Mouse (Mus musculus) urinary bladder, postnatal 36 days (tissue): ENCODE measurements around the gene Tcta.
"Not testable (repeated sequence)": the region's sequence is repeated elsewhere in the genome, so short reads cannot be mapped to it uniquely, and the experiment has no call there.

Source experiments
- DNase-seq, 2 experiments: peaks; one replicate each; pipeline ENCODE4 v3.0.0; 2022; ENCODE audit warnings: low spot score in 2 of 2, mixed read lengths in 1 of 2

The Tcta gene

GRCm38 (mm10) chr9:108317572-108317971 is 11.6 kb upstream of the Tcta start:
- no peak for DNase-seq

DNA sequence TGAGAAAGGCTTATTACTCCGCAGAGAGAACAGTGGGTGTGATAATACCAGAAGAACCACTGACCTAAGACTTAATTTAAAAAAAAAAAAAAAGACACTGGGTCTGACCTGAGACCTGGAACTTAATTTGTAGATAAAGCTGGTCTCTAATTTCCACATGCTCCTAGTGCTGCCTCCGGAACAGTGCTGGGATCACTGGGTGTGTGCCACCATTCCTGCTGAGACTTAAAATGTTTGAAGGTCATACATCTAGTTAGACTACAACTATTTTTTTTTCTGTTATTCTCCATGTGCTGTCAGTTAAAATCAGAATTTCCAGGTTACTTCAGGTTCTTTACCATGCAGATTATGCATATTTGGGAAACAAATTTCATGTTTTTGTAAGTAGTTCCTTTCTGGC is 2.2 kb upstream of the Tcta start:
- no peak for DNase-seq

- no peak for DNase-seq
Observed at GRCm38 (mm10) chr9:108307021-108307807, 1.3 kb upstream of the Tcta start.

DNA sequence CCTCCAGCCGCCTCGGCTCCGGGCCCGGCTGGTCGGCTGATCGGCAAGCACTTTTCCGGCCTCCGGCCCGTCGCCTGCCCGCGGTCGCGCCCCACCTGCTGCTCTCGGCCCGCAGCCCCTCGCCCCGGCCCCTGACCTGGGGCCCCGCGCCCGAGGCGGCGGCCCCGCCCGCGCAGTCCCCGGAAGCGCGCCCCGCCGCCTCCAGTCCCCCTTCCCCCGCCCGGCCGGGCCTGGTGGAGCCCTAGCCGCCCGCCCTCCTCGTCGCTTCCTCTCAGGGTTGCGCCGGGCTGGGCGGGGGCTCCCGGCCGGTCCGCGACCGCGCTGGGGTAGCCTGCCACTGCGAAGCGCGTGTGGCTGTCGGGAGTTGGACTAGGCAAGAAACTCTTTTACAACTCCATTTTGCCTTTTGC is 616 bp upstream of the Tcta start:
- peak; percentile 65 to 80 for DNase-seq

DNA sequence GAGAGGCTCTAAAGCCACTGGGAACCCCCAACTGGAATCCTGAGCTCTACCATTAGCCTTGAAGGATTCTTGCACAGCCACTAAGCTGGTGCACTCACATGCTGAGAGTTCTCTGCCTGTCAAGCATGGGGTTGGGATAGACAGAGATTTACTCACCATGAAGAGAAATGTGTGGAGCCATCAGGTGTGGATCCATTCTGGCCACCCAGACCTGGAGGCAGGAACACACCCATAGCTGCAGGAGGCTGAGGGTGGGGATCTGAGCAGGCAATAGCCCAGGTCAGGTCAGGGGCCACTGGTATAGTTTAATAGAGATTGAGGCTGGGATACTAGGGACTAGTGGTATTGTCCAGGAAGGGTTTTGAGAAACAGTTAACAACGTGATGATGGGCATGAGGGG is 790 bp downstream of the Tcta start:
- DNase-seq, result no peak

DNA sequence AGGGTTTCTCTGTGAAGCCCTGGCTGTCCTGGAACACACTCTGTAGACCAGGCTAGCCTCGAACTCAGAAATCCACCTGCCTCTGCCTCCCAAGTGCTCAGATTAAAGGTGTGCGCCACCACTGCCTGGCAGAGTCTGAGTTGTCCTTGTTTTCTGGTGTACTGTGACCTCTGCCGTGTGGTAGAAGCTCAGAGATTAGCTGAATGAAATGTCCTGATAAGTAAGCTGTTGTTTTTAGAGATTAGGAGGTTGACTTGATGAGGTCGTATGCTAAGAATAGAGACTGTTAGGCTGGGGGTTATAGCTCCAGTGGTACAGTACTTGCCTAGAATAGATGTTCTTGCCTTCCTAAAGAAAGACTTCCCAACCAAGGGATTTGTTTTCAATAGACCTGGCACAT is 1.2 kb downstream of the Tcta start:
- no peak for DNase-seq

- peak; percentile 35 to 39 for DNase-seq
Observed at GRCm38 (mm10) chr9:108301853-108302252, 4.1 kb downstream of the Tcta start.

DNA sequence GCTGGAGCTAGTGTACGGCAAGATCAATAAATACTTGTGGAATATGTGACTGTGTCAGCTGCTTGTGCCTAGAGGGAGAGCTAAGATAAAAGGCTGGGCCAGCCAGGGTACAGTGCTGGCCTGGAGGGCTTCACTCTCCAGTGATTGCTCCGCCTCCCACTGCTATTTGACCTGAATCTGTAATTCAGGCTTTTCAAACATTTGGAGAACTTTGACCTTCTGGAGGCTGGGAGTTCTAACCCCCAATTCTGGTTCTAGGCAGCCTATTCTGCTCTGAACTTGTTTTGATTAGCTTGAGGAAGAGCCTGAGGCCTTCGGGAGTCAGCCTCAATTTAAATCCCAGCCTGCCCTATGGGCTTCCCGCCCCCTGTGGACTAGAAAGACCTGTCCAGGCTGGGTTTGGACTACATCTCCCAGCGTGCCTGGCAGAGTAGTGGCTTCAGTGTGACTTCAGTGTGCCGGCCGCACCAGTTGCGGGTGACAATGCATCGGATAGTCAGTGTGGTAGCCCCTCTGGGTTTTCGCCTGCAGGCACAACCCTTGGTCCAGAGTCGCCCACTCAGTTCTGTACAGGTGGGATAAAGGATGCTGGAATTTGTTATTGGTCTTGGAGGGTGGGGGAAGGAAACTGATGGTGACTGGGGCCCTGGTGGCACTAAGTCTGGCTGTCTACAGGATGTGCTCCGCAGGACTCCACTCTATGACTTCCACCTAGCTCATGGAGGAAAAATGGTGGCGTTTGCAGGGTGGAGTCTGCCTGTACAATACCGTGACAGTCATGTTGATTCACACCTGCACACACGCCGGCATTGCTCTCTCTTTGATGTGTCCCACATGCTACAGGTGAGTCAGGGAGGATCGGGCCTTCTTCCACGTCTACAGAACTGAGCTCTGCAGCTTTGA is 9.3 kb downstream of the Tcta start, which contains the start of gene Amt:
Gene Amt, plus strand, starts transcription at position 401 of the 903 bp plus-strand sequence.
- DNase-seq, result peak; percentile 51 to 56

DNA sequence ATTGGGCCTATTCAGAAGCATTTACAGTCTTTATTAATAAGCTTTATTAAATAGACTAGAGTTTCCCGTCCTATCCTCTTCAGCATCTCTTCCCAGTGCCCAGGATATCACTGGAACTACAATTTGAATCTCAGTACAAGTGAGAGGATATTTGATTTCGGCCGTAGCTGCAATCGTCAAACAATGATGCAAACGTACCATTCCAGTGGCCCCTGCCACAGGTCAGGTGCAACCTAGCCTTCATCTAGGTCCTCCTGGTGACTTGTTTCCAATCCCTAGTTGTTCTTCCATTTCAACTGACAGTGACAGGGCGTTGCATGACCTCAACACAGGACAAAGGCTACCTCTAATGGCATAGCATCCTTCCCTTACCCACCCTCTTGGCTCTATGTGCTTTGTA is 15.2 kb downstream of the Tcta start:
- no peak for DNase-seq

GRCm38 (mm10) chr9:108290016-108290750 is 15.8 kb downstream of the Tcta start, which contains the start of gene Nicn1:
TSS of gene Nicn1 (plus strand) at chr9:108290429.
- peak; percentile 84 to 90 for DNase-seq

DNA sequence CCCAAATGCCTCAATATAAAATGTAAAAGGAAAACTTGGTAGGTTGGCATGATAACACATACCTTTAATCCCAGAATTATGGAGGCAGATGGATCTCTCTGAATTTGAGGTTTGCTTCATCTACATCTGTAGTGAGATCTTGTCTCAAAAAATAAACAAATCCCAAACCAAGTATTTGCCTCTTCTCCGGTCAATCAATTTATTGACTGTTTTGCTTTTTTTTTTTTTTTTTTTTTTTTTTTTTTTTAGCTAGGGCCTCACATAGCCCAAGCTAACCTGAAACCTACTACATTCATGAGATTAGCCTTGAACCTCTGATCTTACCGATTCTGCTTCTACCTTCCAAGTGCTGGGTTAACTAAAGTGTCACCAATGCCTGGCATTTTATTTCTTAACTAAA is 16.6 kb downstream of the Tcta start:
- DNase-seq, result no peak

DNA sequence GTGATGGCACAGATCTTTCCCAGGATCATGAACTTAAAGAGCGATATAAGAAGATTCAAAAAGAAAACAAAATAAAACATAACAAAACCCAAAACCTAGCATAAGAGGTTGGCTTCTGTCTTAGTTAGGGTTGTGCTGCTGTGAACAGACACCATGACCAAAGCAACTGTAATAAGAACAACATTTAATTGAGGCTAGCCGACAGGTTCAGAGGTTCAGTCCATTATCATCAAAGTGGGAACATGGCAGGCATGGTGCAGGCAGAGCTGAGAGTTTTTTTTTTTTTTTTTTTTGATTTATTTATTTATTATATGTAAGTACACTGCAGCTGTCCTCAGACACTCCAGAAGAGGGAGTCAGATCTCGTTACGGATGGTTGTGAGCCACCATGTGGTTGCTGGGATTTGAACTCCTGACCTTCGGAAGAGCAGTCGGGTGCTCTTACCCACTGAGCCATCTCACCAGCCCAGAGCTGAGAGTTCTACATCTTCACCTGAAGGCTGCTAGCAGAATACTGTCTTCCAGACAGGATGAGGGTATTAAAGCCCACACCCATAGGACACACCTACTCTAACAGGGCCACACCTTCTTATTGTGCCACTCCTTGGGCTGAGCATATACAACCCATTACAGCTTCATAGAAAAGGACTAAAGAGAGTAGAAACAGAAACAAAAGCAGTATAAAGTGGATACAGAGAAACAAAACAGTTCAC is 18.3 kb downstream of the Tcta start:
- DNase-seq, result not testable (repeated sequence)

DNA sequence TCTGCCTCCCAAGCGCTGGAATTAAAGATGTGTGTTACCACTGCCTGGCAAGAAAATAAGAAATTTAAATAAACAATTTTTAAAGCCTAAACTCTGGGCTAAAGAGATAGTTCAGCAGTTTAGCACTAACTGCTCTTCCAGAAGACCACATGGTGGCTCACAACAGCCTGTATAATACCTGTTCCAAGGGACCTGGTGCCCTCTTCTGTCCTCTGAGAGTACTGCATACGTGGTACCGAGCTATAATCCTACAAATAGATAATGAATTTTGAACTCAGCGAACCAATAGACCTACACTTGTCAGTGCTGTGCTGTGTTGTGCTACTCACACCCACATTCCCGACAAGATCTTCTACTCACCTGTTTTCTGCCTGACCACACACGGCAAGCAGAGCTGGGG is 21.6 kb downstream of the Tcta start:
- peak in 1 of 2 experiments; percentile 67 for DNase-seq

DNA sequence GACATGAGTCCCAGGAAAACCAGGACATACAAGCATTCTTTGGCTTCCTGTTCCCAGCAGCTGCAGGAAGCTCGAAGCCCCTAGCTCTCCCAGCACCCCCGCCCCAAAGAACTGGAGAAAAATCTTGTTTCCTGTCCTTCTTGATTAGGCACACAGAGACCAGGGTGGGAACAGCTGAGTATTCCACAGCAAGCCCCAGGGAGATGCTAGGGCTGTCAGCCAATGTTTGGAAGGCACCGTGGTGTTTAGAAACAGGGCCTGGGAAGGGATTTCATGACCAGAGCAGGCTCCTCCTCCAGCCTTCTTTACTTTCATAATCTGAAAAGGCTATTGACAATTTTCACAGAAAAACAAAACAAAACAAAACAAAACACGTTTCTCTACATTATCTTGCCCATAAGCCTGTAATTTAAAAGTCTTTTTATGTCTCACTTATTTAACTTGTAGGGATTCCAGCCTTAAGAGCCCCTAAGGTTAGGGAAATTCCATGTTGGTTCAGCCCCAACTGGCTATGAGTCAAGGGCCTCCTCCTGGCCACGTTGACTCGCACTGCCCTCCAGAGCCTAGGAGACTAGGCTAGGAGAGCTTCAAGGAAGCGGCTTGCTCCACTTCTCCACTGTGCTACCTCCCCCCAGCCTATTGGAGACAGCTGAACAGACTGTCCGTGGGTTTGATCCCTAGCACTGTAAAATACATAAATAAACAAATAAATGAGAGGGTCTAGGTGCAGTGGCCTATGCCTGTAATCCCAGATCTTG is 25.7 kb downstream of the Tcta start:
- peak in 1 of 2 experiments; percentile 84 for DNase-seq

- DNase-seq, result no peak
Observed at GRCm38 (mm10) chr9:108278697-108279450, 27.1 kb downstream of the Tcta start.

DNA sequence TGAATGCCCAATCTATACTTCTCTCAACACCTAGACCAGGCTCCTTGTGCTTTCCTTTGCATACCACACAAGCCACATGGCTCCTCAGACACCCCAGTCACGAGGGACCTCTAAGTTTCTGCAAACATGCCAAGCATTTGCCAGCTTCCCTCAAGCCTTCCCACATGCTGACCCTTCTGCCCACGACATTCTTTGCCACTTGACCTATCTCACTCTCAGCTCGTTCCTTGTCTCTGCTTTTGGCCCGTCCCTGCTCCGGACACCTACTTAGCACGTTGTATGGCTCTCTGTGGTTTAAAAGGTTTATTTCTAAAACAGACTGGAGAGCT is 30.7 kb downstream of the Tcta start:
- no peak for DNase-seq

DNA sequence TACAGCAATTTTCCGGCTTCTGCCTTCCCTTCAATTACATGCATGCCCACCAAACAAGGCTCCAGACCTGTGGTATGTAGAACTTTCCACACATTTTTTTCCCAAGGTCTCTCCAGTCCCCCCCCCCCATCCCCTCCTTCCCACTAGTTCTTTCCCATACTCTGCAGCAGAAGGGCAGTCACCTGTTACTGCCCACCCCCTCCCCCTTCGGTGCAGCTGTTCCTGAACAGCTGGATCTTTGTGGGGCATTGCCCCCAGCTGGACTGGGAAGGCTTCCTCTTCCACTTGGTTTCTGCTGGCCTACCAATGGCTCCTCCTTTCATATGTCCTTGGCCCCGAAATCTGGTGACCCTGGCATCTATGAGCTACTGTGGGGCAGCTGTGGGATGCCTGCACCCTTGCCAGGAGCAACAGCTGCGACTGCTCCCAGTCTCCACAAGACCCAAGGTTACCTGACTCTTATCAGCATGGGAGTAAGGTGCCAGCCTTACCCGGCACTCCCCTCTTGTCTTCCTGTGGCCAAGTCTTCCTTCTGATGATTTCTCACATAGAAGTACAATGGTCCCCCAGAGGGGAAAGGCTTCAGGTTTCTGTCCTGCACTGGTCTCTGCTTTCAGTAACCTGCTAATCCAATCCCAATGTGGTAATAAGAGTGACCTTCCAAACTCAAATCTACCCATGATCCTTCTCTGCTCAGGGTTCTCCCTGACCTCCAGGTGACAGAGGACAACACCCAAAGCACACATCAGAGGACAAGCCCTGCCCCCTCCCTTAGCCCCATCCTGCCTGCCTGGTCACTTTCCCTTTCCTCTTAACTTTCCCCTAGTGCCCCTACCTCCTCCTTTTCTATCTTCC is 31.3 kb downstream of the Tcta start:
- DNase-seq, result no peak

DNA sequence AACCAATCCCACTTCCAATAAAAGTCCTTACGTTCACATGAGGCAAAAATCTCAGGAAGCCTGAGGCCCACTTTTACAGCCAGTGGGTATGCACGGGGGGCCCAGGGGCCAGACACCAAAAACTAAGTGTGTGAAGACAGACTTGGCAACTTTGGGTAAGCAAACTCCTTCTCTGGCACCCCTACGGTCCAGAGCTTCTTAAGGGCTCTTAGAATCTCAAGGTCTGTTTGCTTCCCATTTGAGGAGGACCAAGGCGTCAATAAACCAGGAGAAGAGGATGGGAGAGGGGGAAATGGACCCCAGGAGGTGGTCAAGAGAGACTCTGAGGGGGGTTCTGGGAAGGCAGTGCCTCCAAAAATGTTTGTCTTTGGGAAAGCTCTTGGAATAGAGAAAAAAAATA is 32.5 kb downstream of the Tcta start:
- DNase-seq, result no peak

DNA sequence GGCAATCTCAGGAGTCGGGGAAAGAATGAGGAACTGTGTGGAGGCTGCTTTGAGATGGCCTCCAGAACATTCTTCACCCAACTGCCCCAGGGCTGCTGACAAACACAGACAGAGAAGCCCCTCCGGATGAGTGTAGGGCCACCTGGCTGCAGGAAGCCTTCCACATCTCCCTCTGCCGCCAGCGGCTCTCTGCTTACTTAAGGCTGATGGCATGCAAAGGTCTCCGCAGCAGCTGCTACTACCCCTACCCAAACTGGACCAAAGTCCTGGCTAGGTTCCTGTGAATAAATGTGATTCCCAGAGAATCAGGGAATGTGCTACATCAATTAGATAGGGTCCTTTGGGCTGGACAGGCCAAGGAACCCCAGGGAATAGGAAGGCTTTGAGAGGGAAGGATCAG is 33.3 kb downstream of the Tcta start:
- no peak for DNase-seq
